Mouse (Mus musculus): ENCODE measurements at regions not wholly inside any gene's neighbourhood (a gene's known extent, or its start where the extent isn't known, plus 50 kb on each side); places are given as distances from the start of the nearest gene placed in this dataset.

DNA sequence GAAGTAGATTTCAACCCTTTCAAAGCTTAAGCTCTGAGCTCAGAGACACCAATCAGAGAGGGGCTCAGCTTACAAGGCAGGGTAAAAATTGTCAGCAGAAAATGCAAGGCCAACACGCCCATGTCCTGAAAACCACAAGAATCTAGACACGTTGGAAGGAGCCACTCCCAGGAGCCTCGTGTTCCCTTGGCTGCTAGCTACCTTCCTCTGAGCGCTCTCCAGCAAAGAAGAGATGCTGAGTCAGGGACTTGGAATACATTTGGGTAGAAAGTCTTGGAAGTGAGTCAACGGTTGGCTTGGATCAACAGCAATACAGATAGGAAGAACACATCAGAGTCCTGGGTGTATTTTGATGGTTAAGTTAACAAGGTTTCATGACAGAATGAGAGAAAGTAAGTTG is 255.5 kb downstream of the Wdr11 start:
- TF ChIP-seq CTCF (IDR thresholded peaks at IDR 0.05; ENCODE audit: borderline replicate concordance, extremely low read depth, insufficient read depth, insufficient read length), result no peak
- TF ChIP-seq POLR2A (IDR thresholded peaks at IDR 0.05; ENCODE audit: borderline replicate concordance, extremely low read depth, insufficient read depth, insufficient read length, poor library complexity, severe bottlenecking), result no peak
